Mouse (Mus musculus): ENCODE results near the gene Mapk12. TPM values are rescaled to one million over a fixed set of nuclear protein-coding genes. Genes with fewer than 3 reads are reported as not detected.

Gene Mapk12
- polyA plus RNA-seq, 1 experiment from 2014 or later = 3.1 TPM

Small RNA genes lying within 50 kb of the gene (microRNA-seq; reads per million reads assigned to microRNA genes)
- gene Mir6958 (1.4 reads per million), gene Mir7118 (not detected)

Other genes starting within 250 kb of the Mapk12 start
- not detected in 2 replicates for gene Ttll8, start 186.3 kb downstream of the Mapk12 start, polyA plus RNA-seq (2015; fragmentation: Nextera tagmentation; extraction: Ambion mirVana)
- gene Mlc1, start 161.7 kb downstream of the Mapk12 start, polyA plus RNA-seq (2015; fragmentation: Nextera tagmentation; extraction: Ambion mirVana) = not detected in 2 replicates
- gene Mov10l1, start 157.8 kb downstream of the Mapk12 start, polyA plus RNA-seq (2015; fragmentation: Nextera tagmentation; extraction: Ambion mirVana) = not detected in 2 replicates
- gene Panx2, start 81.0 kb downstream of the Mapk12 start, polyA plus RNA-seq (2015; fragmentation: Nextera tagmentation; extraction: Ambion mirVana) = 0.38 and 0.68 TPM in 2 replicates
- gene Trabd, start 65.6 kb downstream of the Mapk12 start, polyA plus RNA-seq (2015; fragmentation: Nextera tagmentation; extraction: Ambion mirVana) = 53.2 and 56.4 TPM in 2 replicates
- gene Selenoo, start 51.6 kb downstream of the Mapk12 start, polyA plus RNA-seq (2015; fragmentation: Nextera tagmentation; extraction: Ambion mirVana) = 13.7 and 15.3 TPM in 2 replicates
- 8.6 and 9.3 TPM in 2 replicates for gene Tubgcp6, start 17.6 kb downstream of the Mapk12 start, polyA plus RNA-seq (2015; fragmentation: Nextera tagmentation; extraction: Ambion mirVana)
- 25.3 and 27.6 TPM in 2 replicates for gene Hdac10, start 12.0 kb downstream of the Mapk12 start, polyA plus RNA-seq (2015; fragmentation: Nextera tagmentation; extraction: Ambion mirVana)
- gene Mapk11, start 8.9 kb upstream of the Mapk12 start, polyA plus RNA-seq (2015; fragmentation: Nextera tagmentation; extraction: Ambion mirVana) = 4.7 and 5.0 TPM in 2 replicates
- gene Plxnb2, start 40.1 kb upstream of the Mapk12 start, polyA plus RNA-seq (2015; fragmentation: Nextera tagmentation; extraction: Ambion mirVana) = 98.5 and 104 TPM in 2 replicates
- gene Dennd6b, start 55.8 kb upstream of the Mapk12 start, polyA plus RNA-seq (2015; fragmentation: Nextera tagmentation; extraction: Ambion mirVana) = 10.9 and 13.0 TPM in 2 replicates
- gene Ppp6r2, start 70.8 kb upstream of the Mapk12 start, polyA plus RNA-seq (2015; fragmentation: Nextera tagmentation; extraction: Ambion mirVana) = 18.0 and 20.1 TPM in 2 replicates
- 32.0 and 33.4 TPM in 2 replicates for gene Sbf1, start 174.6 kb upstream of the Mapk12 start, polyA plus RNA-seq (2015; fragmentation: Nextera tagmentation; extraction: Ambion mirVana)
- gene Adm2, start 182.0 kb upstream of the Mapk12 start, polyA plus RNA-seq (2015; fragmentation: Nextera tagmentation; extraction: Ambion mirVana) = 1.5 and 2.0 TPM in 2 replicates
- gene Miox, start 193.7 kb upstream of the Mapk12 start, polyA plus RNA-seq (2015; fragmentation: Nextera tagmentation; extraction: Ambion mirVana) = 0.46 TPM in 1 of 2 replicates, not detected in the other
- 55.8 and 56.3 TPM in 2 replicates for gene Lmf2, start 215.0 kb upstream of the Mapk12 start, polyA plus RNA-seq (2015; fragmentation: Nextera tagmentation; extraction: Ambion mirVana)
- gene Ncaph2, start 215.0 kb upstream of the Mapk12 start, polyA plus RNA-seq (2015; fragmentation: Nextera tagmentation; extraction: Ambion mirVana) = 123 and 128 TPM in 2 replicates
- 15.9 and 19.1 TPM in 2 replicates for gene Sco2, start 233.1 kb upstream of the Mapk12 start, polyA plus RNA-seq (2015; fragmentation: Nextera tagmentation; extraction: Ambion mirVana)
- gene Tymp, start 236.3 kb upstream of the Mapk12 start, polyA plus RNA-seq (2015; fragmentation: Nextera tagmentation; extraction: Ambion mirVana) = 1.3 and 2.2 TPM in 2 replicates
- 0.70 and 0.80 TPM in 2 replicates for gene Odf3b, start 238.6 kb upstream of the Mapk12 start, polyA plus RNA-seq (2015; fragmentation: Nextera tagmentation; extraction: Ambion mirVana)
- gene Klhdc7b, start 244.2 kb upstream of the Mapk12 start, polyA plus RNA-seq (2015; fragmentation: Nextera tagmentation; extraction: Ambion mirVana) = not detected in 2 replicates

All from intestine, embryonic 16.5 days (tissue).